Mouse (Mus musculus) small intestine, adult 2 months (tissue): ENCODE measurements at regions not wholly inside any gene's neighbourhood (a gene's known extent, or its start where the extent isn't known, plus 50 kb on each side); places are given as distances from the start of the nearest gene placed in this dataset.

Source experiments
- H3K27ac ChIP-seq: fragments of 200-500 bp; 2 replicates; pipeline ENCODE4 v1.5.1; 2012; ENCODE audit warnings: low read depth, low read length, control low read depth, inconsistent platforms; ENCODE audit not compliant: insufficient read depth
- H3K27me3 ChIP-seq: fragments of 200-500 bp; 2 replicates; pipeline ENCODE4 v1.6.1; 2012; ENCODE audit warnings: mild to moderate bottlenecking, moderate library complexity, low read length, inconsistent platforms; ENCODE audit not compliant: control insufficient read depth, insufficient read depth
- H3K36me3 ChIP-seq: fragments of 200-500 bp; 2 replicates; pipeline ENCODE4 v1.6.1; 2012; ENCODE audit warnings: mild to moderate bottlenecking, low read length, control low read depth, inconsistent platforms; ENCODE audit not compliant: control insufficient read depth, insufficient read depth
- H3K4me1 ChIP-seq: fragments of 200-500 bp; 2 replicates; pipeline ENCODE4 v1.6.1; 2012; ENCODE audit warnings: low read length, inconsistent platforms, mixed read lengths; ENCODE audit not compliant: control insufficient read depth, insufficient read depth, insufficient read length
- H3K4me3 ChIP-seq: fragments of 200-500 bp; 2 replicates; pipeline ENCODE4 v1.5.1; 2012; ENCODE audit warnings: low read depth, mild to moderate bottlenecking, control low read depth, inconsistent platforms, low read length, moderate library complexity
- CTCF ChIP-seq: fragments of 200-500 bp; IDR thresholded peaks from 2 replicates; pipeline ENCODE4 v1.5.1; 2012; ENCODE audit warnings: low read depth, mild to moderate bottlenecking, control low read depth, inconsistent platforms, low read length, moderate library complexity, mixed read lengths; ENCODE audit not compliant: insufficient replicate concordance, insufficient read length; ENCODE audit errors: extremely low read depth
- POLR2A ChIP-seq: fragments of 200-500 bp; IDR thresholded peaks from 2 replicates; pipeline ENCODE4 v1.6.1; 2012; ENCODE audit warnings: low read depth, mild to moderate bottlenecking, control low read depth, inconsistent platforms, low read length, moderate library complexity
- WGBS: fragments of 180-500 bp; shearing (Covaris S2); methylation state at CpG from one replicate; pipeline ENCODE4 v1.1.7; 2018; 5-methylcytosine and 5-hydroxymethylcytosine counted together

DNA sequence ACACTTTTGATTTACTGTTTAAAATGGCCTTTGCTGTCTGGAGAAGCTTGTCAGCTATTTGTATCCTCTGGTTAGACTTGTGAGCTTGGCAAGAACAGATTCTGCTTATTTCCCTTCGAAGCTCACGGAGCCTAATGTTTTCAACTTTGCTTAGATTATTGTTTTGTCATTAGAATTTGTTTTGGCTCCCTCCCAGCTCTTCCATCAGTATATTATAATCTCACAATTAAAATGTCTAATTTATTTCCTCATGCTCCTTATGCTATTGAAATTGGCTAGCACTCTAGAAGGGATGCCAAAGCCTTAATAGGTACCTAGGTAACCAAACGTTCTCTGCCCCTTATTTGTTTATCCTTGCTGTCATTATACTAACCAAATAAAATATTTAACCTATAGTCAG is 171.9 kb downstream of the Irx2 start:
- no peak overlapping the region for H3K4me3 ChIP-seq
- no peak overlapping the region for H3K27ac ChIP-seq
- H3K36me3 ChIP-seq, result no peaks in the 10 kb centered on the region
- H3K4me1 ChIP-seq, result no peaks in the 10 kb centered on the region
- H3K27me3 ChIP-seq, result no peaks in the 10 kb centered on the region
- WGBS, result 42% methylated on average over 3 of the region's 3 CpGs
- TF ChIP-seq POLR2A, result no peak
- no peak for TF ChIP-seq CTCF

DNA sequence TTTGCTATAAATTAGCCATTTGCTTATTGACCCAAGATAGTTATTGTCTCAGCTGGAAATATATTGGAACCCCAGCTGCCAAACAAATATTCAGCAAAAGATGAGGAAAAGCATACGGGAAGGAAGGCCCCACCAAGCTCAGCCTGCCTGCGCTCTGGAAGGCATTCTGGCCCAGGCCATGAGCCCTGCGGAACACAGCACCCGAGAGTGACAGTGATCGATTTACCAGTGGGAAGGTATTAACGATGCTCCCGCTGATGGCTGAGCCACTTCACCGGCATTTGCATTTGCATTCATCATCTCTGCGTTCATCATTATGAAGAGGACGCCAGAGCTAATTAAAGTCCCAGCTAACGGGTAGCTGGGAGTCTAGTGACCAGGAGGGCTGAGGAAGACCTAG is 174.8 kb downstream of the Irx2 start:
- Histone ChIP-seq H3K4me1 (no peaks in the 10 kb centered on the region), H3K27ac (no peak overlapping the region), H3K27me3 (no peaks in the 10 kb centered on the region), H3K36me3 (no peaks in the 10 kb centered on the region), H3K4me3 (no peak overlapping the region)
- WGBS, result 60% methylated on average over 11 of the region's 11 CpGs
- TF ChIP-seq CTCF (no peak), POLR2A (no peak)

DNA sequence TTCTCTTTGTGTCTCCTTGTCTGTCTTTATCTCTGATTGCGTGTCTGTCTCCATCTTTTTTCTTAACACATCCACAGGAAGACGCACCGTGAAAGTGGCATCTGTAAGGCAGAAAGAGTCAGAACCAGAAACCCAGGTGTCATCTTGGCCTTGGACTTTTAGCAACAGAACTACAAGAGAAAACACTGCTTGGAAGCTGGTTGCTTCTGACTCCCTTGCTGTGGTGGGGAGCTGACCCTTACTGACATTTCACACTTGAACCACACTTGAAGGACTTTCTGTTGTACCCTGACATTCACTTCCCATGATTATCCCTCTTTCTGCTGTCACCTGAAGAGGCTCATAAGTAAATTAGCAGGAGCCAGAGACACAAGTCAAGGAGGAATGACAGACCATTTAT is 180.6 kb downstream of the Irx2 start:
- WGBS, result over 99% methylated on average over 3 of the region's 3 CpGs
- no peak overlapping the region for H3K4me3 ChIP-seq
- no peak overlapping the region for H3K27ac ChIP-seq
- H3K4me1 ChIP-seq, result no peaks in the 10 kb centered on the region
- TF ChIP-seq POLR2A (no peak), CTCF (no peak)
- H3K36me3 ChIP-seq, result no peaks in the 10 kb centered on the region
- H3K27me3 ChIP-seq, result no peaks in the 10 kb centered on the region

DNA sequence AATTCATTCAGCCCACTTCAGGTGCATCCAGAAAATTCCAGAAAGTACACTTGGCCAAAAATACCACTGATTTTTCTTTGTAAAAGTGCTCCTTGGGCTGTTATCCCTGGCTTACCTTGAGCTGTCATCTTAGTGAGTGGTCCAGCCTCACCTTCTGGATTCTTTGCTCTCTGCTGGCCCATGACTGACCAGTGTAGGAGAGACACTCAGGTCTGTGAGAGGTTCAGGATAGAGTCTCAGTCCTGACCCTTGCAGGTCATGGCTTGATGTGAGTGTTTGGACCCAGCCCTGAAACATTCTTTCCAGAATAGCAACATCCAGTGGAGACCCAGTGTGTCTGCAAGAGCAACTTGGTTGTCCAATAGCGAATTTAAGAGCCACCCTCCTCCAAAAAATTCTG is 182.0 kb downstream of the Irx2 start:
- Histone ChIP-seq H3K27me3 (no peaks in the 10 kb centered on the region), H3K36me3 (no peaks in the 10 kb centered on the region), H3K27ac (no peak overlapping the region), H3K4me3 (no peak overlapping the region), H3K4me1 (no peaks in the 10 kb centered on the region)
- WGBS, result 50% methylated on average over 1 of the region's 1 CpGs
- TF ChIP-seq POLR2A, result no peak

DNA sequence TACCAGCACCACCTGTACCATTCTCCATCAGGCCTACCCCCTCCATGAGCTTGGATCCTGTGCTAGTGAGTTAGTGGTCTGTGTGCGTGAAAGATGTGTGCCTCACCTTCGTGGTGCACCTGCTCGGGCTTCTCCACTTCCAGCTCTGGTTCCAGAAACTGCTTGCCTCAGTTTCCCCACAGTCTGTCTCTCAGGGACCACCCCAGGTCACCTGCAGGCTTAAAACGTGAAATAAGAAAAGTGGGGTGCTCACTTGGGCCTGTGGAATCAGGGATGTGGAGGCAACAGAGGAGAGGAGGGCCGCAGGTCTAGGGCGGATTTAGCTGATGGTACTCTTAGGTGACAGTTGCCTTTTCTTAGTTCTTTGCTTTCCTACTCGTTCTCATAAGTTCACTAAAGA is 186.0 kb downstream of the Irx2 start:
- H3K4me3 ChIP-seq, result no peak overlapping the region
- no peaks in the 10 kb centered on the region for H3K27me3 ChIP-seq
- no peaks in the 10 kb centered on the region for H3K4me1 ChIP-seq
- H3K27ac ChIP-seq, result no peak overlapping the region
- H3K36me3 ChIP-seq, result no peaks in the 10 kb centered on the region
- 61% methylated on average over 7 of the region's 7 CpGs for WGBS
- TF ChIP-seq CTCF, result no peak
- no peak for TF ChIP-seq POLR2A

DNA sequence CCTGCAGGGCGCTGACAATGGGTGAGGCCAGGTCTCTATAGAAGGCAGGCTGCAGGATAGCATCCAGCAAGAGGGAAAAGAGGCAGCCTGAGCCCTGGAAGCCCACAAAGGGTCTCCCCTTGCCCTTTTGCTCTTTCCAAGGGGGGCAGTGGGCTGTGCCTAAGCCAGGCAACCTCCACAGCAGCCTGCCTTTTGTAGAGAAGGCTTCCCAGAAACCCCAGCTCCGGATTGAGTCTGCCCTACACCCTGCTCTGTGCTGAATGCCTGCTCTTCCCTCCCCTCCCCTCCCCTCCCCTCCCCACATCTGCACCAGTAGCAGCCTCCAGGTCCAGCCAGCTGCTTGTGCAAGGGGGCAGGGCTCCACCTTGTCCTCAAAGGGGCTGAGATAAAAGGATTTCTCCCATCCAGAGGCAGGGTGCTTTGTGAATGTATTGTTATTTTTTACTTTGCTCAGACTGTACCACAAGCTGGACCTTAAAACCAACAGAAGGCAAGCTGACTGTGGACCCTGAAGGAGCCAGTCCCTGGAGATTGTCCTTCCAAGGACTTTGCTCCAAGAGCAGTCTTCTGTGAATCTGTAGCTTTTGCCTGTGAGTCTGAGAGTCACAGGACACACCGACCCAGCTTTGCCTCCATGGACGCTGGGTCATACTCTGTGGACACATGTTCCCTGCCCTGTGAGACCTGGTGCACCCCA is 186.8 kb downstream of the Irx2 start:
- H3K27ac ChIP-seq, result no peak overlapping the region
- H3K4me3 ChIP-seq, result no peak overlapping the region
- 19% methylated on average over 4 of the region's 4 CpGs for WGBS
- TF ChIP-seq POLR2A (no peak), CTCF (no peak)
- H3K27me3 ChIP-seq, result no peaks in the 10 kb centered on the region
- H3K36me3 ChIP-seq, result no peaks in the 10 kb centered on the region
- H3K4me1 ChIP-seq, result no peaks in the 10 kb centered on the region

DNA sequence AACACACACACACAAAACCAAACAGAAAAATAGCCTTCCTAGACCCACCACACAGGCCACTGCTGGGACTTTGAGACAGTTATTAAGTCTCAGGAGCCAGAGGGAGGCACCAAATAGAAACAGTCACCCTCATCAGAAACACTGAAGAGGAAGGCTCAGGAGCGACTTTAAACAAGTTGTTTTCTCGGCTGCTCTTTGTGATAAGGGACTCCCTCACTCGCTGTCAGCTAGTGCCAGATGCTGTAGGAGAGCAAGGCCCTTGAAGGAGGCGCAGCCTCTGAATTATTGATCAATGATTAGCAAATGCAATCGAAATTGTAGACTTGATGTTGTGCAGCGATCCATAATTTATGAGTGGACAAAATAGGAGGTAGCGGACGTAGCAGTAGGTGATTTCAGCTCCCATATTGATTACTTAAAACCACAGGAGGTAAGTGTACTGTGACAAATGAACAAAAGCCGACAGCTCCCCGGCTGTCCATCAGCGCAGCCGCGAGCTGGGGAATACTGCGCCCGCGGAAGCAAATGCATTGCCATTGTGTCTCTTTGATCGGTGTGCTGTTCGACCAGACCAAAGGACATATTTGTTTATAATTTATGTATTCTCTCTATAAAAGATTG is 187.4 kb downstream of the Irx2 start:
- H3K36me3 ChIP-seq, result no peaks in the 10 kb centered on the region
- no peak overlapping the region for H3K4me3 ChIP-seq
- 11% methylated on average over 18 of the region's 18 CpGs for WGBS
- no peak for TF ChIP-seq CTCF
- no peak for TF ChIP-seq POLR2A
- no peaks in the 10 kb centered on the region for H3K4me1 ChIP-seq
- no peaks in the 10 kb centered on the region for H3K27me3 ChIP-seq
- H3K27ac ChIP-seq, result no peak overlapping the region
